Mouse (Mus musculus): ENCODE data around the gene Zfp692.
"Not testable (repeated sequence)": the region's sequence is repeated elsewhere in the genome, so short reads cannot be mapped to it uniquely, and the experiment has no call there.

Zfp692 gene

GRCm38 (mm10) chr11:58306860-58307308 is at the start of gene Zfp692:
Zfp692 (plus strand) TSS chr11:58307069.
- peak; percentile 95 for DNase-seq (ENCODE audit: low spot score)

GRCm38 (mm10) chr11:58257816-58258215 is 49.1 kb upstream of the Zfp692 start:
- DNase-seq (ENCODE audit: low spot score), result no peak

GRCm38 (mm10) chr11:58260156-58260555 is 46.7 kb upstream of the Zfp692 start:
- no peak for DNase-seq (ENCODE audit: low spot score)

GRCm38 (mm10) chr11:58261826-58262225 is 45.0 kb upstream of the Zfp692 start:
- no peak for DNase-seq (ENCODE audit: low spot score)

GRCm38 (mm10) chr11:58262336-58262735 is 44.5 kb upstream of the Zfp692 start:
- DNase-seq (ENCODE audit: low spot score), result no peak

- DNase-seq (ENCODE audit: low spot score), result no peak
Measured at GRCm38 (mm10) chr11:58263516-58263915, 43.4 kb upstream of the Zfp692 start.

- DNase-seq (ENCODE audit: low spot score), result no peak
Measured at GRCm38 (mm10) chr11:58264546-58264945, 42.3 kb upstream of the Zfp692 start.

- DNase-seq (ENCODE audit: low spot score), result no peak
Measured at GRCm38 (mm10) chr11:58268285-58268684, 38.6 kb upstream of the Zfp692 start.

GRCm38 (mm10) chr11:58274572-58274971 is 32.3 kb upstream of the Zfp692 start, which contains the start of gene 4930438A08Rik:
4930438A08Rik (plus strand) TSS chr11:58274799.
- no peak for DNase-seq (ENCODE audit: low spot score)

- no peak for DNase-seq (ENCODE audit: low spot score)
Measured at GRCm38 (mm10) chr11:58275756-58276155, 31.1 kb upstream of the Zfp692 start.

- DNase-seq (ENCODE audit: low spot score), result no peak
Measured at GRCm38 (mm10) chr11:58281970-58282496, 24.8 kb upstream of the Zfp692 start.

- no peak for DNase-seq (ENCODE audit: low spot score)
Measured at GRCm38 (mm10) chr11:58282518-58282917, 24.4 kb upstream of the Zfp692 start.

GRCm38 (mm10) chr11:58289992-58290682 is 16.7 kb upstream of the Zfp692 start:
- no peak for DNase-seq (ENCODE audit: low spot score)

GRCm38 (mm10) chr11:58290812-58291211 is 16.1 kb upstream of the Zfp692 start:
- no peak for DNase-seq (ENCODE audit: low spot score)

GRCm38 (mm10) chr11:58292791-58293190 is 14.1 kb upstream of the Zfp692 start:
- DNase-seq (ENCODE audit: low spot score), result no peak

GRCm38 (mm10) chr11:58297396-58297795 is 9.5 kb upstream of the Zfp692 start:
- DNase-seq (ENCODE audit: low spot score), result no peak

GRCm38 (mm10) chr11:58301057-58301456 is 5.8 kb upstream of the Zfp692 start:
- DNase-seq (ENCODE audit: low spot score), result peak; percentile 74

- DNase-seq (ENCODE audit: low spot score), result peak; percentile 97
Measured at GRCm38 (mm10) chr11:58301837-58302754, 4.8 kb upstream of the Zfp692 start.

GRCm38 (mm10) chr11:58302774-58303445 is 4.0 kb upstream of the Zfp692 start:
- no peak for DNase-seq (ENCODE audit: low spot score)

GRCm38 (mm10) chr11:58303594-58303993 is 3.3 kb upstream of the Zfp692 start:
- DNase-seq (ENCODE audit: low spot score), result no peak

- not testable (repeated sequence) for DNase-seq (ENCODE audit: low spot score)
Measured at GRCm38 (mm10) chr11:58305299-58305698, 1.6 kb upstream of the Zfp692 start.
